Mouse (Mus musculus) left cerebral cortex, postnatal 4 days (tissue): ENCODE data around the gene Spata31d1a. TPM values are rescaled to one million over a fixed set of nuclear protein-coding genes. Genes with fewer than 3 reads are reported as not detected.
"Not testable (repeated sequence)": the region's sequence is repeated elsewhere in the genome, so short reads cannot be mapped to it uniquely, and the experiment has no call there.

Experiments
- DNase-seq: peaks from one replicate; pipeline ENCODE4 v3.0.0-alpha.2; 2022
- intact Hi-C: fragments of 180-260 bp; cut with DNase I; formaldehyde crosslinking; loops from one replicate; pipeline ENCODE4 v1.15.1; 2025
- total RNA-seq, 2 experiments: library from RNA; stranded (reverse); gene quantifications; 2 replicates each; pipeline ENCODE4 v1.2.3; 2021

Spata31d1a gene
- total RNA-seq = under 1 TPM; 0.46 to 0.48 TPM

GRCm38 (mm10) chr13:59710230-59710629 lies at the start of gene Spata31d1a:
Spata31d1a (minus strand) TSS chr13:59710330.
- intact Hi-C loops = no loop called here

GRCm38 (mm10) chr13:59756906-59757305 lies 46.8 kb upstream of the Spata31d1a start:
- no peak for DNase-seq
- intact Hi-C loops = no loop called here

More at GRCm38 (mm10) chr13:59710230-59710629, at the start of gene Spata31d1a:
- no peak for DNase-seq

- intact Hi-C loops = no loop called here
- DNase-seq = no peak
Measured at GRCm38 (mm10) chr13:59750310-59750709, 40.2 kb upstream of the Spata31d1a start.

DNA sequence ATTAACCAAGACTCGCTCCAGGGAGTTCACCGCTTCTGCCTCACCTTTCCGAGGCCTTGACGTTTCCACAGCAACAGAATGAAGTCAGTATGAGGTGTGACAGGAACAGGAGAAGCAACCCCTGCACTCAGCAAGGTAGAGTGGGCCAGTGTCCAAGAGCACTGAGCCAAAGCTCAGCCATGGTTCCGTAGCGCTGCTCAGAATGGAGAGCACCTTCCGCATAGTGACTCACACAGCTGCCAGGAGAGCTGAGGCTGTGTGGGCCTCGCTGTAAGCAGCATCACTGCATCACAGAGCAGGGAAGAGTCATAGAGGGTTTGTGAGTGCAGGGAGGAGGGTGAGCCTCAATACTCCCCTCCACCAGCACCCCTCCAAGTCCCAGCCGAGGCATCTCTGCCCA lies 36.6 kb upstream of the Spata31d1a start, which contains the start of gene 1700014D04Rik:
Gene 1700014D04Rik, minus strand, starts transcription at position 42 of the 400 bp plus-strand sequence.
- intact Hi-C loops = no loop called here
- DNase-seq = no peak

DNA sequence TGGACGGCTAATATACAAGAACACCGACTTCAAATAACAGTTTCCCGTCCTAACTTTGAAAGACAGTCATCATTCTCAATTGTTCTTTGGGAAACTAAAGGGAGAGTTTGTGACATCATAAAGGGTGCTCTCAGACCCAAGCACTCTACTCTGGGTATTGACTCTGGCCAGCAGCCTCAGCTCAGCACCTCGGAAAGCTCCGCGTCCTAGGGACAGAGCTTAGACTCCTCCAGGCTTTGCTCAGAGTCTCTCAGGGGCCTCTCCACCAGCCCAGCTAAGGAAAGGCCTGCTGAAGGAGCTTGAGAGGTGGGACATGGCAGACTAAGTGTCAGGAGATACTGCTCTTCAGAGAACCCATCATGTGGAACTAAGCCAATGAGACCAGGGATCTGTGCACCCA lies 36.0 kb upstream of the Spata31d1a start:
- no peak for DNase-seq
- intact Hi-C loops = no loop called here

DNA sequence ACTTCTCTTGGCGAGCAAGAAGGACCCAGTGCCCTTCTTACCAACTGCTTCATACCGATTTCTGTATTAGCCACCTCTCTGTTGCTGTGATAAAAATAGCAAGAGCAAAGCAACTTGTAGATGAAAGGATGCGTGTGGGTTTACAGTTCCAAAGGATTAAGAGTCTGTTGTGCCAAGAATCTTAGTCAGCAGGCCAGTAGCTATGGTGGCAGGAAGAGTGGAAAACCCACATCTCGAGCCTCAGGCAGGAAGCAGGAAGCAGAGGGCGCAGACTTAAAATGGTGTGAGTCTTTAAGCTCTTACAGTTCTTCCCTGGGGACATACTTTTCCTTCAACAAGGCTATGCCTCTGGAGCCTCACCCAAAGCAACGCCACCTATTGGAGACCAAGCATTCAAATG lies 35.3 kb upstream of the Spata31d1a start:
- intact Hi-C loops = no loop called here
- DNase-seq = no peak

DNA sequence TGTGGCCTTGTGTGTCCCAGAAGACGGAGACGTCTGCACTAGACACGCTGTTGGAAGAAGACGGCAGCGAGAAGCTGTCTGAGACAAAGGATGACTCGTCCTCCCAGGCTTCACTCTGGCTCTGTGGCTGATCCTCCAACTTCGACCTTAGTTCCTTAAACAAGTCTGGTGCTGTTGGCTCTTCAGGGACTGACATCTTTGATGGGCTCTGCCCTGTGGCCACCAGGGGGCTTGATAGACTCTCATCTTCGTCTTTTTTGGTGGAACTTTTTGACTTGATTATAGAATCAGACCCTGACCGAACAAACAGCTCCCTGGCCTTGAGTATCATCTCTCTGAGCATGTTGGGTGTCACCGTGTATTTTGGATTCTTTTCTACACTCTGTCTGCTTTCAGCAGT lies 31.6 kb upstream of the Spata31d1a start:
- DNase-seq = no peak

GRCm38 (mm10) chr13:59741096-59741495 lies 31.0 kb upstream of the Spata31d1a start:
- DNase-seq = peak; percentile 15
- intact Hi-C loops = no loop called here

More for the DNA sequence above, 31.6 kb upstream of the Spata31d1a start:
- intact Hi-C loops = no loop called here

- intact Hi-C loops = no loop called here
Measured at GRCm38 (mm10) chr13:59739397-59739796, 29.3 kb upstream of the Spata31d1a start.

GRCm38 (mm10) chr13:59738455-59738854 lies 28.3 kb upstream of the Spata31d1a start:
- intact Hi-C loops = no loop called here
- DNase-seq = no peak

More at GRCm38 (mm10) chr13:59739397-59739796, 29.3 kb upstream of the Spata31d1a start:
- no peak for DNase-seq

DNA sequence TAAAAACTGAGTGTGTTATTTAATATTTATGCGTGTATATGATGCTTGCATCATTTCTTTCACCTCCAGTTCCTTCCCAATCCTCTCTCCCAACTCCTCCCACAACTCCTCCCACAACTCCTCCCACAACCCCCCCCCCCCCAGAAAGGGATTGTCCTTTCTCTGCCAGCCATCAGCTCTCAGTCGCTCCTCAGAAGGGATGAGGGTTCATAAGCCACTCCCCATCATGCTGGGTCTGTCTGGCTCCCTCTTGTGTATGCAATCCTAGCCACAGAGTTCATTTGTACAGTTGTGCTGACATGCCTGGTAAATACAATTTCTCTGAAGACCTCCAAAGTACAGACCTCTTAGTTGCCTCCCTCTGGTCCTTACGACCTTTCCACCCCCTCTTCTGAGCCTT lies 25.1 kb upstream of the Spata31d1a start:
- no peak for DNase-seq
- intact Hi-C loops = no loop called here

- intact Hi-C loops = not testable (repeated sequence)
Measured at GRCm38 (mm10) chr13:59734347-59734746, 24.2 kb upstream of the Spata31d1a start.

DNA sequence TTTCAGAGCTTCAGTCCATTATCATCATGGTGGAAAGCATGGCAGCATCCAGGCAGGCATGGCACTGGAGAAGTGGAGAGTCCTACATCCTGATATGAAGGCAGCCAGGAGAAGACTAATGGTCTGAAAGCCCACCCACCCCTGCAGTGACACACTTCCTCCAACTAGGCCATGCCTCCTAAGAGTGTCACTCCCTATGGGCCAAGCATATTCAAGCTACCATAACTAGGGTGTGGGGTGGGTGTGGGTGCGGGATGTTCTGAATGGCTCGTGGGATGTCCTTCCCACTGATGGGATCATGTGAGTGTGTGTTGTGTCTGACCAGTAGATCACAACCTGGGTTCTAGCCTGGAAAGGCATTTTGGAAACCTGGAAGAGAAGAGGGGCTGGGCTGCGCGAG lies 23.8 kb upstream of the Spata31d1a start:
- DNase-seq = no peak
- intact Hi-C loops = no loop called here

More at GRCm38 (mm10) chr13:59734347-59734746, 24.2 kb upstream of the Spata31d1a start:
- not testable (repeated sequence) for DNase-seq

DNA sequence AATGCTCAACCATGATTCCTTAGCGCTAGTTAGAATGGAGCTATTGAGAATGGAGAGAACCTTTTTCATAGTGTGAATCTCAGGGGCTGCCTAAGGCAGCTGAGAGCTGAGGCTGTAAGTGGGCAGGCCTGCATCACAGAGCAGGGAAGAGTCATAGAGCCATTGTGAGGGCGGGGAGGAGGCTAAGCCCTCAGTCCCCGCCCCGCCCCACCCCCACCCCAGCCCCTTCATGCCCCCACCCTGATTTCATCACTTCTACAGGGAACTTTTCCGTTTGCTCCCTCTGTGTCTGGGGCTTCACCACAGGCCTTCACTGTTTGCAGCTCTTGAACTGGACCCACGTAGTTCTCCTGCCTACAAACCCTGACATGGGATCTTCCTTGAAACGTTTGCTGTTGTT lies 21.5 kb upstream of the Spata31d1a start, which contains the start of gene Spata31d1d:
Gene Spata31d1d, minus strand, starts transcription at position 101 of the 400 bp plus-strand sequence.
- DNase-seq = no peak
- intact Hi-C loops = no loop called here

GRCm38 (mm10) chr13:59728378-59729093 lies 18.4 kb upstream of the Spata31d1a start:
- DNase-seq = peak; percentile 82
- intact Hi-C loops = loop anchor here (10.0 kb wide), 1 partner anchor 94 kb away; no protein-coding TSS in a partner anchor

GRCm38 (mm10) chr13:59726139-59726867 lies 16.2 kb upstream of the Spata31d1a start:
- DNase-seq = no peak
- intact Hi-C loops = loop anchor here (10.0 kb wide), 1 partner anchor 92 kb away; no protein-coding TSS in a partner anchor

DNA sequence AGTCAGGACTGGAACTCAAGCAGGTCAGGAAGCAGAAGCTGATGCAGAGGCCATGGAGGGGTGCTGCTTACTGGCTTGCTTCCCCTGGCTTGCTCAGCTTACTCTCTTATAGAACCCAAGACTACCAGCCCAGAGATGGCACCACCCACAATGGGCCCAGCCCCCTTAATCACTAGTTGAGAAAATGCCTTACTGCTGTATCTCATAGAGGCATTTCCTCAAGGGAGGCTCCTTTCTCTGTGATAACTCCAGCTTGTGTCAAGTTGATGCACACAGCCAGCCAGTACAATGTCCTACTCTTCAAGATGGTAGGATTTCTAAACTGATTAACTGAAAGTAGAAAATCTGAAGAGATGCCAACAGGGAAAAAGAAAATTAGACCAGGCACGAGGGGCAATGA lies 12.0 kb upstream of the Spata31d1a start:
- intact Hi-C loops = loop anchor here (10.0 kb wide), 1 partner anchor 87 kb away; no protein-coding TSS in a partner anchor

DNA sequence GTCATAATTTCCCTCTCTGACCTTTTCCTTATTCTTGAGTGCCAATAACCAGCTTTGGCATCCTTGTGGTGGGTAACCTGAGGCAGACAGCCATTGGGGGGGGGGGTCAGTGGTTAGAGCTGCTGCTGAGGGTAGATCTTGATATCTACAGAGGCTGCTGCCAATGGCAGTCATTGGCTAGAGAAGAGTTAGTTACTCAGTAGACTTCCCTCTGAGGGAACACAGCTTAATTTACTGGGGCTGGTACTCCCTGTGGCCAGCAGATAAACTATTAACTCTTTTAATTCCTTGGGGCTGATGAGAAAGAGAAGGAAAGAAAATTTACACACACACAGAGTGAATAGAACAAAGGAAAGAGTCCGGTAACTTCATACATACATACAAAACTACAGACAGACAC lies 9.3 kb upstream of the Spata31d1a start:
- intact Hi-C loops = no loop called here
- DNase-seq = no peak

More for the DNA sequence above, 12.0 kb upstream of the Spata31d1a start:
- not testable (repeated sequence) for DNase-seq

- DNase-seq, intact Hi-C loops: not testable (repeated sequence)
Measured at GRCm38 (mm10) chr13:59718857-59719440, 8.8 kb upstream of the Spata31d1a start.

DNA sequence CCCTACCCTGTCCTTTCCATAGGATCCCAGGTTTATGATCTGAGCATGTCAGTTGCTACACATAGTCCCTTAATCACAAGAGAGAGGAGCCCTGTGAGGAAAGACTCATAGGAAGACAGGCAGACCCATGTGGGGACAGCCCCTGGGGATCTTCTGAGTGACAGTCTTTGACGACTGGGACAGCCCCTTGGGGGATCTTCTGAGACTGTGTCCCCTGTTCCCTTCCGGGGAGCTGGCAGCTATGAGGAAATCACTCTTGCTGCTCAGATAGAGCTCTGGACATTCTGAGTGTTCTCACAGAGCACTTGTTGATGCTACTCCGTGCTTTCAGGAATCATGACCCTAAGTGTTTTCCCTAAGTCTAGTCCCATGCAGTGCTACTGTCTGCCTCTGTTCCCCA lies 3.6 kb upstream of the Spata31d1a start:
- no peak for DNase-seq
- intact Hi-C loops = no loop called here

- DNase-seq, intact Hi-C loops: not testable (repeated sequence)
Measured at GRCm38 (mm10) chr13:59711984-59712383, 1.9 kb upstream of the Spata31d1a start, which contains the start of gene Spata31d1b. Spata31d1b (plus strand) TSS chr13:59712284.
